Mouse (Mus musculus): ENCODE data around the gene Plxna3. TPM values are rescaled to one million over a fixed set of nuclear protein-coding genes. Genes with fewer than 3 reads are reported as not detected.

Plxna3 gene
- polyA plus RNA-seq, 1 experiment = 17.9 TPM

DNA sequence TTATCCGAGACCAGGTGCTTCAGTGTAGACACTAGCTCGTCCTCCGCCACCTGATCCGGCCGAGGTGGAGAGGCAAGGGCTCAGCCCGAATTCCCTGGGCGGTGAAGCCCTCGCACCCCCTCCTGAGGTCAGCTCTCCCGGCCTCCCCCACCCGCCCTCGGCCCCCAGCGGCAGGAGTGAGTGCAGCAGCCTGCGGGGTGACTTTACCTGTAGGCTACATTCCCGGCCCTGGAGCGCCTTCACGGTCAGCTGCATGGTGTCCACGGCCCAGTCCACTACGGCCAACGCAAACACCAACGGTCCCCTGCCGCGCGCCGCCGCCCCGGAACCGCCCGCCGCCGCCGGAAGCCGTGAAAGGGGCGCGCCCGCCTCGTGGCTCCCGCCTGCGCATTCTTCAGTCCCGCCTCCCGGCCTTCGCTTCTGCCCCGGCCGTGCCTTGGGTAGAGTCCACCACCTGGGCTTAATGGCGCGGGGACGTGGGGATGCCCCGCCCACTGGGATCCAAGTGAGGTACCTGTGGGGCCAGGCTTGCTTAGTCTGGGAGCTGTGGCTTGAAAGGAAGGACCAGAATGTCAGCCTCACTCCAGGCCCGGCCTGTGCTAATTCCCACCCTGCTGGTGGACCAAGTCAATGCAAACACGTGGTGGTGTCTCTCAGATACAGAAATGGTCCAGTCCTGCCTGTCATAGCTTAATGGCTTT is 39.5 kb downstream of the Plxna3 start:
- peak; percentile 63 for DNase-seq (ENCODE audit: low spot score)

DNA sequence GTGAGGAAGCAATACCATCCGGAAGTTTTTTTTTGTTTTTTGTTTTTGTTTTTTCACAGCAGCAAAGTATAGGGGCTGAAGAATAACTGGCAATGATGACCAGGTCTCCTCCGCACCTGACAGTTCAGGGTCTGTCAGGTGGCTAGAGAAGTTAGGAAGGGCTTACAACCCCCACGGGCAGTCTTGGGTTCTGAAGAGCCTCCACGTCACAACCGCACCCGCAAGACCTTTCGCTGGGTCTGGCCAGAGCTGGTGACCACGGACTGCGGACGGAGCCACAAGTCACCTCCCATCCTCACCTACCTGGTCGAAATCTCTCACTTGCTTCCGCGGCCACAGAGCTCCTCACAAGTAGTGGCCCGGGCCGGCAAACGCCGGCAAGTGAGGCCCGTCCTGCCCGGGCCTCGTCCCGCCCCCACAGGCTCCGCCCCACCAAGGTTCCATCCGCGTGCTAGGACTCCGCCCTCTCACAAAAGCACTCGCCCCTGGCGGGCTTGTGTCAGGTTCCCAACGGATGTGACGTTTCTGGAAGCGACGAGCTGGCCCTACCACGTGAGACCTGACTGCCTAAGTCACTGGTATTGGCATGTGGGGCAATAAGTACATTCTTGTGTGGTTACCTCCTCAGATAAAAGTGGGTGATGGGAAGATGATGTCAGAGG is 44.2 kb downstream of the Plxna3 start, which contains the start of the genes Ubl4a and Slc10a3:
Gene Ubl4a, minus strand, starts transcription at position 331 of the 662 bp plus-strand sequence.
Gene Slc10a3, minus strand, starts transcription at position 462 of the 662 bp plus-strand sequence.
- peak; percentile 52 for DNase-seq (ENCODE audit: low spot score)

- no peak for DNase-seq (ENCODE audit: low spot score)
Measured at GRCm38 (mm10) chrX:74384451-74384850, 55.6 kb downstream of the Plxna3 start.

- no peak for DNase-seq (ENCODE audit: low spot score)
Measured at GRCm38 (mm10) chrX:74388153-74388552, 59.3 kb downstream of the Plxna3 start.

DNA sequence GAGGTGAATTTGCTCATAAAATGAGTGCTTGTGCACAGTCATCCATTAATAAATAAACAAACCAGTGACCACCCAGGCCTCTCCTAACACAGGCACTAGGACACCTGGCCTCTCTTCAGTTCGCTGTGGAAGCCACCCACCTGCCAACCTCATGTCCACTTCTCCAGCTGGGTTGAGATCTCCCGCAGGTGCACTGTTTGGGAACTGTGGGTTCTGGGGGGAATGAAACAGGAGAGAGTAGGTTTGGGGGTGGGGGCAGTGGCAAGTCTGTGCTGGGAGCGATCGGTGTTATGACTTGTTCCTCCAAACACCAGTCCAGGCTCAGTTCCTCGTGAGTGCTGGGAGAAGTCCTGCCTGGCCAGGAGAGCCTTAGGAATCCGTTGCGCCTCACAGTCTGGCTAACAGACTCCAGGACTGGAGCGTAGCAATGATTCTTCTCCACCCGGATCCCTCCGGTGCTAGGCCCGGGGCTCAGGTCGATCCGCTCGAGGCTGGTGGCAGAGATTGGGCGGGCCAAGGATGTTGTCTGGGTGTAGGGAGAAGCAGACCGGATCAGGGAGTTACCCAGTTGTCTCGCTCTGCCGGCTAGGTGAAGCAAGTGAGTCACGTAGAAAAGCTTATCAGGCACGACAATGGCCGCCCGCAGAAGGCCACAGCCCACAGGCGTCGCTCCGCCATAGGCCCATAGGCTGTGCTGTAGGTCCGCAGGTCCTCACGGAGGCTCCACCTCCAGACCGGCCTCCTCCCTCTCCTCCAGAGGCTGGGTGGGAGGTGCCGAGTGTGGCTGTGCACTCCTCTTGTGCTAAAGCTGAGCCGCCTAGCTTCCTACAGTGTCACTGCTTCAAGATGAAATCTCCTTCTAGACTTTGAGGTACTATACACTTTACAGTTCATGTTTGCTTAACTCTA is 63.9 kb downstream of the Plxna3 start, which contains the start of the genes Fam3a and Ikbkg:
Gene Fam3a, minus strand, starts transcription at position 738 of the 909 bp plus-strand sequence.
Gene Ikbkg, plus strand, starts transcription at position 756 of the 909 bp plus-strand sequence.
- peak; percentile 59 for DNase-seq (ENCODE audit: low spot score)

Other genes with a start within 250 kb of the Plxna3 start
- gene Opn1mw, start 201.6 kb upstream of the Plxna3 start, polyA plus RNA-seq (2012; rRNA removed) = not detected in 2 replicates
- gene Mecp2, start 193.7 kb upstream of the Plxna3 start, polyA plus RNA-seq (2012; rRNA removed) = 12.8 and 17.1 TPM in 2 replicates
- gene Tex28, start 161.2 kb upstream of the Plxna3 start, polyA plus RNA-seq (2012; rRNA removed) = not detected in 2 replicates
- 0.03 and 0.04 TPM in 2 replicates for gene Tktl1, start 151.8 kb upstream of the Plxna3 start, polyA plus RNA-seq (2012; rRNA removed)
- 5,313 and 5,579 TPM in 2 replicates for gene Flna, start 79.2 kb upstream of the Plxna3 start, polyA plus RNA-seq (2012; rRNA removed)
- 92.6 and 98.0 TPM in 2 replicates for gene Emd, start 74.4 kb upstream of the Plxna3 start, polyA plus RNA-seq (2012; rRNA removed)
- gene Rpl10, start 58.3 kb upstream of the Plxna3 start, polyA plus RNA-seq (2012; rRNA removed) = 2,380 and 2,941 TPM in 2 replicates
- 106 and 145 TPM in 2 replicates for gene Taz, start 47.2 kb upstream of the Plxna3 start, polyA plus RNA-seq (2012; rRNA removed)
- 36.1 and 44.7 TPM in 2 replicates for gene Dnase1l1, start 46.7 kb upstream of the Plxna3 start, polyA plus RNA-seq (2012; rRNA removed)
- 213 and 234 TPM in 2 replicates for gene Atp6ap1, start 32.0 kb upstream of the Plxna3 start, polyA plus RNA-seq (2012; rRNA removed)
- gene Gdi1, start 24.1 kb upstream of the Plxna3 start, polyA plus RNA-seq (2012; rRNA removed) = 251 and 365 TPM in 2 replicates
- gene Fam50a, start 16.0 kb upstream of the Plxna3 start, polyA plus RNA-seq (2012; rRNA removed) = 52.5 and 63.5 TPM in 2 replicates
- gene Lage3, start 24.6 kb downstream of the Plxna3 start, polyA plus RNA-seq (2012; rRNA removed) = 67.1 and 87.5 TPM in 2 replicates
- 54.3 and 66.7 TPM in 2 replicates for gene Ubl4a, start 44.2 kb downstream of the Plxna3 start, polyA plus RNA-seq (2012; rRNA removed)
- 14.1 and 18.0 TPM in 2 replicates for gene Slc10a3, start 44.3 kb downstream of the Plxna3 start, polyA plus RNA-seq (2012; rRNA removed)
- 38.3 and 40.6 TPM in 2 replicates for gene Fam3a, start 64.2 kb downstream of the Plxna3 start, polyA plus RNA-seq (2012; rRNA removed)
- gene Ikbkg, start 64.2 kb downstream of the Plxna3 start, polyA plus RNA-seq (2012; rRNA removed) = 25.0 and 26.3 TPM in 2 replicates
- gene G6pdx, start 100.1 kb downstream of the Plxna3 start, polyA plus RNA-seq (2012; rRNA removed) = 95.5 and 113 TPM in 2 replicates
- gene Gm6880, start 152.3 kb downstream of the Plxna3 start, polyA plus RNA-seq (2012; rRNA removed) = not detected in 2 replicates
- gene Olfr1326-ps1, start 245.8 kb downstream of the Plxna3 start, polyA plus RNA-seq (2012; rRNA removed) = not detected in 2 replicates